Mouse (Mus musculus): ENCODE data around the gene Cass4.

The Cass4 gene

GRCm38 (mm10) chr2:172384715-172385114 lies 8.9 kb upstream of the Cass4 start:
- no peak for DNase-seq (ENCODE audit: low spot score in 2 of 2)

- DNase-seq (ENCODE audit: low spot score in 2 of 2) = no peak
These were observed 3.3 kb upstream of the Cass4 start for GRCm38 (mm10) chr2:172390341-172390740.

GRCm38 (mm10) chr2:172392041-172392521 lies 1.5 kb upstream of the Cass4 start:
- DNase-seq (ENCODE audit: low spot score in 2 of 2) = peak; percentile 67 to 81

GRCm38 (mm10) chr2:172394052-172394392 lies 428 bp downstream of the Cass4 start:
- no peak for DNase-seq (ENCODE audit: low spot score in 2 of 2)

- no peak for DNase-seq (ENCODE audit: low spot score in 2 of 2)
These were observed 1.1 kb downstream of the Cass4 start for GRCm38 (mm10) chr2:172394671-172395070.

- DNase-seq (ENCODE audit: low spot score in 2 of 2) = no peak
These were observed 2.4 kb downstream of the Cass4 start for GRCm38 (mm10) chr2:172395961-172396360.

- DNase-seq (ENCODE audit: low spot score in 2 of 2) = no peak
These were observed 6.3 kb downstream of the Cass4 start for GRCm38 (mm10) chr2:172399901-172400300.

- no peak for DNase-seq (ENCODE audit: low spot score in 2 of 2)
These were observed 7.7 kb downstream of the Cass4 start for GRCm38 (mm10) chr2:172401116-172401825.

- no peak for DNase-seq (ENCODE audit: low spot score in 2 of 2)
These were observed 10.6 kb downstream of the Cass4 start for GRCm38 (mm10) chr2:172404239-172404638.

GRCm38 (mm10) chr2:172405011-172405410 lies 11.4 kb downstream of the Cass4 start:
- DNase-seq (ENCODE audit: low spot score in 2 of 2) = no peak

GRCm38 (mm10) chr2:172406173-172406572 lies 12.6 kb downstream of the Cass4 start:
- no peak for DNase-seq (ENCODE audit: low spot score in 2 of 2)

GRCm38 (mm10) chr2:172407499-172407898 lies 13.9 kb downstream of the Cass4 start:
- DNase-seq (ENCODE audit: low spot score in 2 of 2) = no peak

GRCm38 (mm10) chr2:172410686-172411085 lies 17.1 kb downstream of the Cass4 start:
- no peak for DNase-seq (ENCODE audit: low spot score in 2 of 2)

- peak in 1 of 2 experiments; percentile 32 for DNase-seq (ENCODE audit: low spot score in 2 of 2)
These were observed 17.5 kb downstream of the Cass4 start for GRCm38 (mm10) chr2:172411091-172411490.

GRCm38 (mm10) chr2:172412454-172412853 lies 18.9 kb downstream of the Cass4 start:
- no peak for DNase-seq (ENCODE audit: low spot score in 2 of 2)

GRCm38 (mm10) chr2:172413273-172413672 lies 19.7 kb downstream of the Cass4 start:
- no peak for DNase-seq (ENCODE audit: low spot score in 2 of 2)

- DNase-seq (ENCODE audit: low spot score in 2 of 2) = no peak
These were observed 20.3 kb downstream of the Cass4 start for GRCm38 (mm10) chr2:172413894-172414293.

- DNase-seq (ENCODE audit: low spot score in 2 of 2) = no peak
These were observed 22.6 kb downstream of the Cass4 start for GRCm38 (mm10) chr2:172416218-172416617.

GRCm38 (mm10) chr2:172416876-172417275 lies 23.3 kb downstream of the Cass4 start:
- DNase-seq (ENCODE audit: low spot score in 2 of 2) = no peak

- no peak for DNase-seq (ENCODE audit: low spot score in 2 of 2)
These were observed 24.6 kb downstream of the Cass4 start for GRCm38 (mm10) chr2:172418208-172418607.

- DNase-seq (ENCODE audit: low spot score in 2 of 2) = no peak
These were observed 37.0 kb downstream of the Cass4 start for GRCm38 (mm10) chr2:172430609-172431008.

GRCm38 (mm10) chr2:172433746-172434145 lies 40.2 kb downstream of the Cass4 start:
- DNase-seq (ENCODE audit: low spot score in 2 of 2) = no peak

GRCm38 (mm10) chr2:172437371-172437952 lies 43.9 kb downstream of the Cass4 start:
- no peak for DNase-seq (ENCODE audit: low spot score in 2 of 2)

Data from right cerebral cortex, postnatal 36 days (tissue).